Mouse (Mus musculus) natural killer cell, adult 2 months (primary cell): ENCODE measurements around the gene Rorc.

ENCODE experiments used
- DNase-seq, 2 experiments: peaks; one replicate each; pipeline ENCODE4 v3.0.0; 2022; ENCODE audit warnings: low spot score in 2 of 2

Gene Rorc

DNA sequence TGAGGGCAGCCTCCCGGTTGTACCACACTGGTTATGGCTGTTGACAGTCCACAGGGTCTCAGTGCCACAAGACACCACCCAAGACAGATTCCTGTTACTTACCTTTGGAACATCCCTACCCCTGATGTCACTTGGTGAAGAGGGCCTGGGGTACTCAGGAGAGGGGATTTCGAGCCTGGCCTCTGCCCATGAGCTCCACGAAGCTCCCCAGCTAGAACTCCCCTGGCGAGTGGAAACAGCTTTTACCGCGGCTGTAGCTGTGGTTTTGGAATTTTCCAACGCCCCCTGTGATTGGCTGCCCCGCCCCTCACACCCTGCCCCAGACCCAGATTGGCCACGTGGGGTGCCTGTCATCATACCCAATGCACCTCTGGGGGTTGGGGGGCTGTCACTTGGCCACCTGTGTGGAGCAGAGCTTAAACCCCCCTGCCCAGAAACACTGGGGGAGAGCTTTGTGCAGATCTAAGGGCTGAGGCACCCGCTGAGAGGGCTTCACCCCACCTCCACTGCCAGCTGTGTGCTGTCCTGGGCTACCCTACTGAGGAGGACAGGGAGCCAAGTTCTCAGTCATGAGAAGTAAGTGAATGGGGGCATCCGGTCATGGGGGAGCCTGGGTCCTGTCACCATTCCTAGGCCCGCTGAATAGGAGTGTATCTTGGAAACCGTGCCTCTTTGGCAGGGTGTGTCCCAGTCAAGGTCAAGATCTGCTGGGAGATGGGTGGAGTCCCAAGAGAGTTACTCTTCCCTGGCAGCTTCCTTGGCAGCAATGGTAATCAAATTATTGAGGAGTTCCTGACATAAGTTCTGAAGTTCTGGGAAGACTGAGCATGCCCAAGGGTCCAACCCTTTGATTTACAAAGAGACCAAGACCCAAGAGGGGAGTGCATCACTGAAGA is 4.7 kb downstream of the Rorc start:
- DNase-seq, result no peak

DNA sequence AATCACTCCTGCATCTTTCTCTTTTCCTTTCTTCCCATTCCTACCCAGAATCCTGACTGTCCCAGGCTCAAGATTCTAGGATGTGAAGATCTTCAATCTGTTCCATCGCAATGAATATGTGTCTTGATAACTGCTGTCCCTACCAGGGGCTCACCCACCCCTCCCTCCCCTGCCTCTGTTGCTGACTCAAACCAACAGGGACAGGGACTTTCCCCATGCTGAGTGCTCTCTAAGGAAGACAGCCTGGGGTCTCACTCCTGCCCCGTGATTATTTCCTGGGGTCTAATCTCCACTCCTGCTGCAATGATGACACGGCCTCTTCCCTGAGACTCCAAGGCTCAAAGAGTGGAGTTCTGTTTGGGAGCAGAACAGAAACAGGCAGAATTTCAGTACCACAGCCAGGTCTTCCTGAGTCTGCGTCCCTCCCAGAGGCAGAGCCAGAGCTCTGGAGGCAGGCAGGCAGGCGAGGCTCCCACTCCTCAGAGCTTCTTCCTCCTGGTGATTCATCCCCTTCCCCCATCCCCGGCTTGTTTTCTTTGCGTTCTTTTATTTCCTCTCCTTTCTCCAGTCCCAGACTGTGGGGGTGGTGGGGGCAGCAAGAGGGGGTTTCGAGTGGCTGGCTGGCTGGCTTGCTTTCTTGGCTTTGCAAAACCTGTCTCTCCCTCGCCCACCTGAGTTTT is 7.4 kb downstream of the Rorc start:
- no peak for DNase-seq

DNA sequence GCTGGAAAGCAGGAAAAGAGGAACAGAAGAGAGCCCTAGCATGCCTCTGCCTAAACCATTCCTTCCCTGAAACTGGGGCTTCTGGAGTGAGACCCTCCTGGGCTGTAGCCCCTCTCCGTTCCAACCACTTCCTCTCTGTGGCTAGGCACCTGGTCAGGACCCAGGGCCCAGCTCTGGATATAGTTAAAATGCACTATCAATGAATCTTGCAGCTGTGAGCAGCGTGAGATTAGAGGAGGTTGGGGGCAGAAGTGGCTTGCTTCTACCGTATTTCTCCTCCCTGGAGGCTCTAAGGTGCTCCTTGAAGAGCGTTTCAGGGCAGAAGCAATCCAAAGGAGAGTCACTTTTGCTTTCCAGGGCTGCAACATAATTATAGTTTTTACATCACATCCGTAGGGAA is 9.7 kb downstream of the Rorc start:
- DNase-seq, result no peak

DNA sequence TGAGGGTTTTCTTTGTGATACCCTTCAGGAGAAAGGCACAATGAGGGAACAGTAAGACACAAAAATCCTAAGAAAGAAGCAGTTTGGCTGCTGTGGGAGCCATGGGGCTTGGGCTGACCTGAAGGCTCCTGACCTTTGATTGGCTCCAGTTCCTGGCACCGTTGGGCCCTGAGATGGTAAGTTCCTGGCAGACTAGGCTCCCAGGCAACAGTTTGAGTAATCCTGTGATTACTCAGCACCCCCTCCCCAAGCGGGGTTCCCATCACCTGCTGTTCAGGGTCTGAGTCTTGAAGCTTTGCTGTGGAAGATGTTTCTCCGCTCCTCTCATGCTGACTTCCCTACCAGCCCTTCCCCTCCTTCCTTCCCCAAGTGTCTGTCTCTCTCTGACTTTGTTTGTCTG is 10.9 kb downstream of the Rorc start:
- no peak for DNase-seq

DNA sequence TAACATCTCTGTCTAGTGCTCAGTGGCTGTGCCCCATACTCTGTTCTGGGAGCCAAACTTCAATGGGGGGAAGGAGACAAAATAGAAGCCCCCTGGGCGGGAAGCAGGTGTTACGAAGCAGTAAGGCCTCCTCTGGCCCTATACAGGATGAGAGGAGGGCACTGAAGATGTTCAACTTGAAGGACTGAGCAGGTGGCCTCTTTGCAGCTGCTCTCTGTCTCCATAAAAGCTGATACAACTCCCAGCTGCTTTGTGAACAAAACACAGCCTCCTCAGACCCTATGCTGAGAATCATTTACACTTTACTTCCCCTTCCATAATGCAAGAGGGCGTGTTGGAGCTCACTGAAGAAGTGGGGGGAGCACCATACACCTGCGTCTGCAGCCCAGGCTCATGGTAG is 14.1 kb downstream of the Rorc start:
- no peak for DNase-seq

DNA sequence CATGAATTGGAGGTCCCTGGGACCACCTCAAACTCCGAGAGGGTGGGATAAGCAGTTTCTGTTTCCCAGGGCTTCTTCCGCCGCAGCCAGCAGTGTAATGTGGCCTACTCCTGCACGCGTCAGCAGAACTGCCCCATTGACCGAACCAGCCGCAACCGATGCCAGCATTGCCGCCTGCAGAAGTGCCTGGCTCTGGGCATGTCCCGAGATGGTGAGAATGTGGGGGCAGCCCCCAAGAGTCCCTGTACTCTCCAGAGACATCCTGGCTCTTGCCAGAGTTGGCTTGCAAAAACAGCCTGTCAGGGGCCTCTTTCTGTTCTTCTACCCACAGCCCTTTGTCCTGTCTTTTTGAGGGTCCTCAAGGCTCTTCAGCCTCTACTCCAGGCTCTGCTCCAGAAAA is 14.8 kb downstream of the Rorc start:
- DNase-seq, result no peak

DNA sequence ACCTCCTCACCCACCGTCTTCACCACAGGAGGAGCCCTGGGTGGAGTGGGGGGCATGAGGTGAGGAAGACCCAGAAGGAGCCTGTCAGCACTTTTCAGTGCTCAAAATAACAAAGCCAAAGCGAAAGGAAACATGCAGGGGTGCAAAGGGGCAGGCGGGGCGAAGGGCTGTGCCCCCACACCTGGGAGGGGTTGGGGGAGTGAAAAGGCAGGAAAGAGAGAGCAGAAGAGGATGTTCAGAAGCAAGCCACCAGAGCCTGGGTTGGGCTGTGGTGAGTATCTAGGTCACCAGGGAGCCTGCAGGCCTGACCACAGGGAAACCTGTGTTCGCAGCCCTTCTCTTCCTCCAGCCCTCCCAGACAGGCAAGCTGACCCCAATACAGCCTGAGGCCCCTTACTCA is 15.5 kb downstream of the Rorc start:
- no peak for DNase-seq

DNA sequence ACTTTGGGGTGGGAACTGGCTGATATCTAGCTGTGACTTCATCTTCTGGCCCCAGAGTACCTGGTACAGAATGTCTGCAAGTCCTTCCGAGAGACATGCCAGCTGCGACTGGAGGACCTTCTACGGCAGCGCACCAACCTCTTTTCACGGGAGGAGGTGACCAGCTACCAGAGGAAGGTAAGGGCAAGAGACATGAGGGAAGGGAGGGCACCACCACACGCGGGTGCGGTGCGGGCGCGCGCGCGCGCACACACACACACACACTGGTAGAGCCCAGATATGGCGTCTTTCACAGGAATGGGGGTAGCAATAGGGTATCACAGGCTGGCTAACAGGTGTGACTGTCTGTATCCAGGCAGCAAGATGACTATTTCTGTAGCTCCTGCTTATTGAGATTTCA is 16.8 kb downstream of the Rorc start:
- DNase-seq, result no peak

DNA sequence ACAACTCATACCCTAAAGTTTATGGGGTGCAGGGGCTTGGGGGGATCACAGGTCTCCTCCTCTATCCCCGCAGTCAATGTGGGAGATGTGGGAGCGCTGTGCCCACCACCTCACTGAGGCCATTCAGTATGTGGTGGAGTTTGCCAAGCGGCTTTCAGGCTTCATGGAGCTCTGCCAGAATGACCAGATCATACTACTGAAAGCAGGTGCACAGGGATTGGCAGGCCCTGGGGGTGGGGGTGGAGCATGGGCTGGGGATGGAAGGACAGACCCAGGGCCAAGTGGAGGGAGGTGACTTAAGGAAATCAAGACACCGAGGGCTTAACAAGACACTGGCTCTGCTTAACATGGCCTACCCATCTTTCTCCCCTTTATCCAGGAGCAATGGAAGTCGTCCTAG is 18.4 kb downstream of the Rorc start:
- no peak for DNase-seq

DNA sequence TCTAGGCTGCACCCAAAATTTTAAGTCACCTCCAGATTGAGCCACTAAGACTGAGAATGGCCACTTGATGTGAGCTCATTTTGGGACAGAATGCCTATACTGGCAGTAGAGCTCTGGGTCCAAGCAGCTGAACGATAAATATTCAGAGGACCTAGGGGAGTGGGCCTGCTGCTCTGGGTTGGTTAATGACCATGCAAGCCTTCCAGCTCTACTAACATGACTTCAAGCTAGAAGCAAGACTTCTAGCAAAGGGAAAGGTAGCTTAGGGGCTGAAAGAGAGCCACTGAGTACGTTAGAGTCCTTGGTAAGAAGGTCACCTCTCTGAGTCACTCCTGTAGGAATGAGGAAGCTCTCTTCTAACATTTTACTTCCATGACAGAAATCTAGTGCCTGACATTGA is 19.5 kb downstream of the Rorc start:
- no peak for DNase-seq

DNA sequence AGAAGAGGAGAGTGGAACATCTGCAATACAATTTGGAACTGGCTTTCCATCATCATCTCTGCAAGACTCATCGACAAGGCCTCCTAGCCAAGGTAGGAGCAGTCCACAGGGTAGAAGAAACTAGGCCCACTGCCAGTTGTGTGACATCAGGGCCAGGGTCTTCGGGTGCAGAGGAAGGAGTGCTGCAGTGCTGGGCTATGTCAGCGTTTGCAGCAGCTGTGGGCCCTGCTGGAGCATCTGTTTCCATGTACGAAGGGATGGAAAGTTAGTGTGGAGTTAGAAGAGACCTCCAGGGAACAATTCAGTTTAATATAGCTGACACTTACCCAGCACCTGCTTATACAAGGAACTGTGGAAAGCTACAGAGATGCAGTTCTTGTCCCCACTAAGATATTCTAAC is 20.5 kb downstream of the Rorc start:
- DNase-seq, result no peak

DNA sequence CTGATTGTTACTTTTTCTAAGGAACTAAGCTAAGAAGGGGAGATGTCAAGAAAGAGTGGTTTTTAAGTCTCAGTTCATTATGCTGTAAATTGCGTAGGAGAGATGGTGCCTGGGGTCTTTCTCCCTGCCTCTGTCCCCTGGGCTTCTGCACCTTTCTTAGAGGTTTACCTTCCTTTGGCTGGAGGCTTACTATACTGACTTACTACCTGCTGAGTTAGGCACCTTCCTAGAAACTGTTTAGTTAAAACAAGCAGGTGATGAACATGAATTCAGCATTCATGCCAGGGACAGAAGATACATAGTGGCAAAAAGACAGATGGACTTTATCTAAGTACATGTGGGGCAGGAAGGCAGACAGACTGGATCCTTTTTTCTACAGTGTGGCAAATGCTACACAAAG is 23.7 kb downstream of the Rorc start:
- no peak for DNase-seq

DNA sequence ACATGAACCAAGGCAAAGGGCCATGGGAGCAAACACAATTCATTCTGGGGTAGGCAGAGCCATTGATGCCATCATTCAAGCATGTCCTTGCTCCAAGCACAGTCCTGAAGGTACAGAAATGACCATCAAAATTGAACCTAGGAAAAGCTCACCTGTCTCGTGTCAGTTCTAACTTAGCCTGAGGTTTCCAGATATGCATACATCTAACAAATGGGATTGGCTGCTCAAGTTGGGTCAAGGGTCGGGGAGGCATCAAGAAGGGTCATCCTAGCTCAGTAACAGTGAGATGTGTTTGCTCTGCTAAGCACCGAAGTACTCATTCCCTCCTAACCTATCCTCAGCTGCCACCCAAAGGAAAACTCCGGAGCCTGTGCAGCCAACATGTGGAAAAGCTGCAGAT is 24.3 kb downstream of the Rorc start:
- DNase-seq, result no peak

DNA sequence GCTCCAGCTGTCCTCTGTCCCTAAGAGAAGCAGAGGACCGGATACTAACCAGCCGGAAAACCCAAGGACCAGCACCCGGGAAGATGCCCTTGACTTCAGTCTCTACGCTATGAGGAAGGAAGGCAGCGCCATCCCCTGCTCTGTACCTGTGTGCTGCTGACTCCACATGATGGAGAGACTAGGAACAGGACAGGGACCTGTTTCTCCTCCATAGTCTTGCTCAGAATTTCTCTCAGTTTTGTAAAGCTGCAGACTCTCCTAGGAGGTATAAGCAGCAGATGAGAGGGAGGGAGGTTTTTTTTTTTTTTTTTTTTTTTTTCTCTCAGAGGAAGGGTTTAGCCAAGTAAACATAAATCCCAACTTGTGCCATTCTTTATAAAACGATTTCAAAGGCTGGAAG is 25.6 kb downstream of the Rorc start, which contains the start of gene Lingo4:
TSS of gene Lingo4 (plus strand) at position 301 of the 400 bp plus-strand sequence.
- no peak for DNase-seq

DNA sequence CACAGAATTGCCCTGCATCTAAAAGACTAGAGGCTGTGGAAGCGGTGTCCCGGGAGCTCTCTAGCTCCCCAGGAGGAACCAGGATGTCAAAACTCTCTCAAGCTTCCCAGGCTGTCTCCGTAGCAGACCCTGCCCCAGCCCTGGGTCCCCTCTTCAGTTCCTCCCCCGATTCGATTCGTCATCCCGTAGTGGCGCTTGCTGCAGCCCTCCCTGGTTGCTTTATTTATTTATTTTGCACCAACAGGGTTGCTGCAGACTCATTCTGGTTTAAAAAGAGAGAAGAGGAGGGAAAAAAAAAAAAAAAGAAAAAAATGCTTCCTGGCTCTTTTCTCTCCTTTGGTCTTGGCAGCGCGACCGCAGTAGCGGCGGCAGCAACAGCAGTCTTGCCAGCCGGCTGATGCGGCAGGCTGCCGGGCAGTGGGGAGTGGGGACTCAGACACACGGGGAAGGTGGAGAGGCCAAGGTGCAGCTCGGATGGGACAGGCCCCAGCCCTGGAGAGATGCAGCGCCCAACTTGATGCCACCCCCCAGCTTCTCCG is 26.4 kb downstream of the Rorc start:
- DNase-seq, result no peak

DNA sequence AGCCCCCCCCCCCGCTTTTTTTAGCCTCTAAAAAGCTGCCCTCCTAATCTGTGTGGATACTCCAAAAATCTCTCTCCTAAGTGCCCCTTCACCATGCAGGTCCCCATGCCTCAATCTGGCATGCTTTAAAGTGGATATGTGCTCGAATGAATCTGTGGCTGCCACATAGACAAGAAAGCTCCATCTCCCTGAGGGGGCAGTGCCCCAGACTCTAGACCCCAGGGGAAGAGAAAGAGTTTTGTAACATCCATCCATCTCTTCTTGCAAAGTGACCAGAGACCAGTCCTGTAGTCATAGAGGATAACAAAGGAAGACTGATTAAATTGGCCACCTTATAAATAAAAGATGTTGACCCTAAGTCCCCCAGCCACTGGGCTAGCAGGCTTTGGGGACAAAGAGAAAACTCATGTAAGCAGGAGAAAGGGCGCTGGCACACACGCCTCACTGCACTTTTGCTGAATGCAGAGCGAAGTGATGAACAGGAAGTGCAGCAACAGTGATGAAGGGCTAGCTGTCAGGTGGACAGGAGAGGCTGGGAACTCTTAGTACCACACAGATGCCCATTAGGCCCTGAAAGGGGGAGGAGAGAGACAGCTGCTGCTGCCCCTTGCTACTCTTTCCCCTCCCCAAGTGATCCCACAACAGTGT is 27.2 kb downstream of the Rorc start:
- no peak for DNase-seq

DNA sequence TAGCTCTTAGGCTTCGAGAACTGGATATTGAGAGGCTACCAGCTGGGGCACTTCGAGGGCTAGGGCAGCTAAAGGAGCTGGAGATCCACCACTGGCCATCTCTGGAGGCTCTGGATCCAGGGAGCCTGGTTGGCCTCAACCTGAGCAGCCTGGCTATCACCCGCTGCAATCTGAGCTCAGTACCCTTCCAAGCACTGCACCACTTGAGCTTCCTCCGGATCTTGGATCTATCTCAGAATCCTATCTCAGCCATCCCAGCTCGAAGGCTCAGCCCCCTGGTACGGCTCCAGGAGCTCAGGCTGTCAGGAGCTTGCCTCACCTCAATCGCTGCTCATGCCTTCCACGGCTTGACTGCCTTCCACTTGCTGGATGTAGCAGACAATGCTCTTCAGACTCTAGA is 29.9 kb downstream of the Rorc start:
- no peak for DNase-seq

DNA sequence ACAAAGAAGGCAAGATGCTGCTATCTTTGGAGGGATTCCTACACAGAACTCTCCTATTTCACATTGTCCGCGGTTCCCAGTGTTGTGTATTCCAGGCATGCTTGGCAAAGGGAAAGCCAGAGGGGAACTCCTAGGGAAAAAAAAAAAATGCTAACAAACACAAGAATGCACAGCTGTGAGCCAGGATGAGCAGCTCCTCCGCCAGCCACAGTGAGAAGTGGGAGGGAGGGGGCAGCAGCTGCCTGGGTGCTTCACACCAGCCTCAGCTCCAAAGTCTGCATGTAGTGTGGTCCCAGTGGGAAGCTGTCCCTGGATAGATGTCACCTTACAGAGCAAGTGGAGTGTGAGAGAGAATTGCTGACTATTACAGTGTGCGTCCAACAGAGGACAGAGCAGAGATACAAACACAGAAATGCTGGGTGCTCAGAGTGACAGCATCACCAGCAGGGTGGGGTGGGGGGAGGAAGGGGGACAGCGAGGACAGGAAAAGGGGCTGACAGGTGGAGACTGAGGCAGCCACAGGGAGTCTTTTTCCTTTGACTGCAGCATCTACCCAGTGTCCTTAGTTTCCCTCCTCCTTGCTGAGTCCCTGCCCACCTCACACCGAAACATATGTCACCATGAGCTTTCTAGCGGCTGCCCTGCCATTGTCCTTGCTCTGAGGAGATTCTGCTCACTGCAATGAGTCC is 31.9 kb downstream of the Rorc start:
- DNase-seq, result no peak

DNA sequence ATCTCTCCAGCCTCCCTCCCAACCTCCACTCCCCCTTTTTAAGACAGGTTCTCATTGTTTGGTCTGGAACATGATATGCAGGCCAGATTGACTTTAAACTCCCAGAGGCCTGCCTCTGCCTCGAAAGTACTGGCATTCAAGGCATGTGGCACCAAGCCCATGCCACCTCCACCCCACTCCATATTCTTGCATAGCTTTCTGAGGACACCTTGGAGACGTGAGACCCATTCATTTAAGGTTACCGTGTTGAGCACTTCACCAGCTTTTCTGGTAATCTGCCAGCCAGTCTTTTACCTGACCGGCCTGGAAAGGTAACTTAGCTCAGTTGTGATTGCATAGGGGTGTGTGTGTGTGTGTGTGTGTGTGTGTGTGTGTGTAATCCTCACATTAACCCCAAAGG is 33.0 kb downstream of the Rorc start:
- DNase-seq, result no peak

DNA sequence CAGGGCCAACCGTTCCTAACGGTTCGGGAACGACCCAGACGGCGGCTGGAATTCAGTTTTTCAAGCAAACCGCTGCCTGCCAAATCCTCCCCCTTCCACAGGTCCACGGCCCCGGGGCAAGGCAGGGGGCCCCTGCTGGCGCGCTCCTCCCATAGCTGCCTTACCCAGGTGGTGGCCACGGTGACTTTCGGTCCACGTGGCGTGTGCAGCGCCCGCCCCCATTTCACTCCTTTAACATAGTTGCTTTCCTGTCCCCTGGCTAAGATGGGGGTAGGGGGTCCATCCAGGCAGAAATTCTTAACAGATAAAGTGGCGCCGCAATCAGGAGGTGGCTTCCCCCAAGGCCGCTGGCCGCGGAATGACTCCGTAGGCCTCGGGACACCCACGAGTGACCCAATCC is 39.9 kb downstream of the Rorc start:
- no peak for DNase-seq

DNA sequence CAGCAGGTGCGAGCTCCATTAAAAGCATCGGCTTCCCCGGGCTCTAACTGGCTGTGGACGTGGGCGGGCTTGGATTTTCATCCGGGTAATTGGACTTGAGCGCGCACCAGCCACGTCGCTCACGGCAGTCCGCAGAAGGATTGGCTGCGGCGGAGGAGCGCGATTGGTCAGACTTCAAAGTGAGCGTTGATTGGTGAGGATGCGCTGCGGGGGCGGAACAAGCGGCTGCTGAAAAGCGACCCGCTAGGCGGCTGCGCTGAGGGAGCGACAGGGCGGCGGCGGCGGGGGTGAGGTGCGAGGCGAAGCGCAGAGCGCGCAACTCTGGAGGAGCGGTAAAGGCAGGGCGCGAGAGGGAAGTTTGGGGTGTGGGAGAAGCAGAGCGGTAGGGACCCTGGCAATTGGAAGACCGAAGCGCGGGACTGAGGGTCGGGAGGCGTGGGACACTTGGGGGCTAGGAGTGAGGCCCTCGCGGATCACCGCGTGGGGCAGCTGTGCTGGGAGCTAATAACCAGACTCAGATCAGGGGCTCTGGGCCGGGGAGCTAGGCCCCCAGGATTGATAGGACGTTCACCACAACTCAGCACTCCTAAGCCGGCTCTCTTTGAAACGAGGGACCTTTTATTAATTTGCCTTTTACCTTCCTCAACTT is 40.6 kb downstream of the Rorc start, which contains the start of gene Tdrkh:
TSS of gene Tdrkh (plus strand) at position 243 of the 649 bp plus-strand sequence.
- peak; percentile 91 to 93 for DNase-seq
